Mouse (Mus musculus): ENCODE measurements around the gene Alpk3.

- no peak for TF ChIP-seq CTCF (IDR thresholded peaks at IDR 0.05; ENCODE audit: low read depth)
- TF ChIP-seq EP300 (IDR thresholded peaks at IDR 0.05; ENCODE audit: low read depth) = no peak
These were observed 45.5 kb downstream of the Alpk3 start for GRCm38 (mm10) chr7:81102854-81103253.
